Mouse (Mus musculus): ENCODE measurements around the gene Ndufaf1.

Gene Ndufaf1

DNA sequence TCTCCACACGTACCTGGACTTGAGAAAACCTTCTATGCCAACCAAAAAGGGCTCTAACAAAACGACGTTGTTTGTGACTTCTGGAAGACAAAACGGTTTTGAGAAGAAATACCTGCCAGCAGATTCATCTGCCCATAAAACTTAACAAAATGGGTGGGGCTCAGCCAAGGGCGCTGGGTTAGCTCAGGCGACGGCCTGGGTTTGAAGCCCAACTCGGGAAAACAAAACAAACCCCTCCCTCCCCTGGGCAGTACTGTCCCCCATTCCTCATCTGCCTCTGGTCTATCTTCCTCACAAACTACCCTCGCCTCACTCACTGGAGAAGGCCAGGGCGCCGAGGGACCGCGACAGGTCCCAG lies 44.8 kb downstream of the Ndufaf1 start:
- no peak for DNase-seq

DNA sequence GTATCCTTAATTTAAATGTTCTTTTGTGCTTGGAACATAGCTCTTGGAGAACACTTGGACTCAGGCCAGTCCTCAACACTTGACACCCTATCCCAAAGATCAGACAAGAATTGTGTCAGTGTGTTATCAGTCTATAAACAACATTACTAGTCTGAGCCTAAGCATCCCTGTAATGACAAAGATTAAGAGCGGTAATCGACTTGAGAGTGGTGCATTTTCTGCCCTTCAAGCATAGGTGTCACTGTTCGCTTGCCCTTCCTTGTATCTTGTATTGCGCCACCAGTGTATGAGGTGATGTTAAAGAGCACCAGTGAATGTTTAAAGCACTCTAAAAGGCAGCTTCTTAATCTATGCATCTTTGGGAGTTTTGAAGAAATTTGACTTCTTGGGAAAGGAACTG lies 55.6 kb downstream of the Ndufaf1 start:
- no peak for DNase-seq

Measured in kidney, adult 8-10 months (tissue).